Mouse (Mus musculus) left cerebral cortex, adult 9 months (tissue): ENCODE data around the gene Mkrn2.
A peak's percentile ranks its signal among the peaks of the same experiment; 100 is the strongest.

Experiments used
- DNase-seq, 2 experiments: peaks; one replicate each; pipeline ENCODE4 v3.0.0; 2022; ENCODE audit warnings: low spot score in 2 of 2

Gene Mkrn2

GRCm38 (mm10) chr6:115601715-115602523 is at the start of gene Mkrn2:
TSS of gene Mkrn2 (plus strand) at chr6:115601902.
- peak in 1 of 2 experiments; percentile 73 for DNase-seq

- no peak for DNase-seq
Observed at GRCm38 (mm10) chr6:115555485-115555884, 46.2 kb upstream of the Mkrn2 start.

GRCm38 (mm10) chr6:115558176-115558575 is 43.5 kb upstream of the Mkrn2 start:
- DNase-seq: no peak

DNA sequence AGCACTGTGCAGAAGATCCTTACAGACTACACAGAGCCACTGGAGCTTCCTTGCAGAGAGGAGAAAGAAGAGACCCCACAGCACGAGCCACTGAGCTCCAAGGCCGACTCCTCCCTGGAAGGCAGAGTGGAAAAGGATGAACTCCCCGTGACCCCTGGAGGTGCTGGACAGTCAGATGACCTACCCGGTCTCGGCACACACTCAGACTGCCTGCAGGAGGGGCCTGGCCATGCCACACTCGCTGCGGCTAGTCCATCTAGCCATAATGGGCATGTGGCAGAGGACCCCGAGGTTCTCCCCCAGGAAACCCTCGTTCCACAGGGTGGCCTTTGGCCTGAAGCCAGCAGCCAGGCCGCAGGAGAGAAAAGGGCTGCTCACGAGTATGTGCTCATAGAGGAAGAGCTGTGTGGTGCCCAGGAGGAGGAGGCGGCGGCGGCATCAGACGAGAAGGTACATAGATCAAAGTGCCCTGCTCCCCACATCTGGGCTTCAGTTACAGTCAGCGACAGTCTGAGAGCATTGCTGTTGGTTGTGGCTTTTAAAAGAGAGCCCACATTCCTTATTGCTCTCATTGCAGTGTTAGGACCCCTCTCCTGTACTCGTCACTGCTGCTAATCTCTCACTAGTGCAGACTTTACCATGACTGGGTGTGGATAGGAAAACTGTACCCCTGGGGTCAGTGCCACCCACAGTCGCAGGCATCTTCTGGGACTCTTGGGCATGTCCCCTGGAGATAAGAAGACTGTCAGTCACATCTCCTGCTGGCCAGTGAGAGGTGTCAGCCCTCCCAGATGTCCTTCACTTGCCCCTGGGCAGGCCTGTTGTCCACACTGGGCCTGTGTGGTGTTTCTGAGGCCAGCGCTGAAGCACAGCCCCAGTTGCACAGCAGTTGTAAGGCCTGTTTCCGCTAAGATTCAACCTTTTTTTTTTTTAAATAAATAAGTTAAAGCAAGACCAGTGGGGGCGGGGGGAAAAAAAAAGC is 41.8 kb upstream of the Mkrn2 start:
- no peak for DNase-seq

DNA sequence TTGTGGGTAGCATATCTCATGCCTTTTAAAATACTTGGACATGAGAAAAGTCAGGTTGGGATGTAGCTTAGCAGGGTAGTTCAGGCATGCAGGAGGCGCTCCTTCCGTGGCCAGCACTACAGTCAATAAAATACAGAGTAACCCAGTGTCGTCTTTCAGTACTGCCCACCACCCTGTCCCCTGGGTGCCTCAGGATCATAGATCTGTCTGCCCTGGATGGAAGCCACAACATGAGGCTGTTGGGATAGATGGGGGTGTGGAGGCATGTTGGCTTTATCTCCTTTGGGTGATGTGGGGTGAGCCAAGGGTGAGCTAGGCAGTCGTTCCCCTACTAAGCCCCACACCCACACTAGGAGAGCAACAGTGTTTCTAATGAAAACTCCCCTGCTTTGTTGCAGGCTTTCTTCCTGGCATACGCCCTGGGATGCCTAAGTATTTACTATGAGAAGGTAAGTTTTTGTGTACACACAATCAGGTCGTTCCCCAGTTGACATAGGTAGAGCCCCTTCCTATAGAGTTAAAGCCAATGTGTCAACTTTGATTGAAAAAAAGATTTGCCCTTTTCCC is 36.1 kb upstream of the Mkrn2 start:
- no peak for DNase-seq

DNA sequence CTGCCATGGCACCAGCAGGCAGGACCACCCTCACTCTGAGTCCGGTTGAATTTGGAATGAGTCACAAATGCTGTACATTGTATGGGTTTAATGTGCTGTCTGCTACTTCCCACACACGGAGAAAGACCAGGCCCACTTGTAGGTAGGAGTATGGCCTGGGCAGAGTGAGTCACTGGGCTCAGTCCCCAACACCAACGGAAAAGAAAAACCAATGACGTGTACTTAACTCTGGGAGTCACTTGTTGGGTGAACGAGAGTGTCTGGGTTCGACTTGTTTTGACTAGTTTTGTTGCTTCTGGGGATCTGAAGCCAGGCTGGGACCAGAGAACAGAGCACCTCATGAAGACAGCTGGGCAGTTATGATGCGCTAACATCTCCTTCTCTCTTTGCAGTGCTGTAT is 27.5 kb upstream of the Mkrn2 start:
- DNase-seq: no peak

GRCm38 (mm10) chr6:115577407-115577806 is 24.3 kb upstream of the Mkrn2 start:
- DNase-seq: no peak

DNA sequence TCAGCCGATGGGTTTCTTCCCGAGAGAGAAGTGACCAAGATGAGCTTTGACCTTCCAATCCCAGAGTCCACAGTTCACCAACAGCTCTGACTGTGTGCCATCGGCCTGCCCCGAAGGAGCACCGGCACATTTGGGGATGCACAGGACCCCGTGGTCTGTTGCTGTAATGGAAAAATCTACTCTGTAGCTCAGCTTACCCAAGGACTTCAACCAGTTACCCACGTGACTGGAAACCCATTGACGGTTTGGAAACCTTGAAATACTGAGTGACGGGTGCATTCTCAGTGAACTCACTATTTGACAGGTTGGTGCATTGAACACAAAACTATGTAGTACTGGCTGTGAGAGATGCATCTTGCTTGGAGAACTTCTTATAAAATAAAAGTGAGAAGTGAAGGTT is 23.8 kb upstream of the Mkrn2 start:
- DNase-seq: no peak

- no peak for DNase-seq
Observed at GRCm38 (mm10) chr6:115580810-115581209, 20.9 kb upstream of the Mkrn2 start.

- no peak for DNase-seq
Observed at GRCm38 (mm10) chr6:115582328-115583115, 19.2 kb upstream of the Mkrn2 start.

GRCm38 (mm10) chr6:115583430-115584125 is 18.1 kb upstream of the Mkrn2 start:
- DNase-seq: no peak

GRCm38 (mm10) chr6:115584176-115584575 is 17.5 kb upstream of the Mkrn2 start:
- no peak for DNase-seq

DNA sequence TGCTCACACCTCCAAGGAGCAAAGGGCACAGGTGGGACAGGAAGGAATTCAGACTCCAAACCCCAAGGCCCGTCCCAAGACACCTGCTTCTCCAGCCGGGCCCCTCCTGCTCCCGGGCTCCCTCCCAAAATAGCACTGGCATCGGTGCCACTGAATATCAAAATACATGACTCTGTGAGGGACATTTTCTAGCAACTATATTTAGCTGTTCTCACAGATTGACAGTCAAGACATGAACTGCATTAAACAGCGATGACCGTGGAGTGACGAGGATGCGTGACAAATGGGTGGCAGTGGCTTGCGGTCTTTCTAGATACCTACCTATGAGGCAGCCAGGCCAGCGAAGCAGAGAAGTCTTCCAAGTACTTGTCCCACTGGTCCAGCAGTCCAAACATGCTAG is 15.4 kb upstream of the Mkrn2 start:
- DNase-seq: no peak

GRCm38 (mm10) chr6:115591692-115592359 is 9.9 kb upstream of the Mkrn2 start:
- no peak for DNase-seq

GRCm38 (mm10) chr6:115592458-115592857 is 9.2 kb upstream of the Mkrn2 start, which contains the start of gene Mkrn2os:
TSS of gene Mkrn2os (minus strand) at chr6:115592576.
- no peak for DNase-seq

- no peak for DNase-seq
Observed at GRCm38 (mm10) chr6:115593252-115593651, 8.4 kb upstream of the Mkrn2 start.

DNA sequence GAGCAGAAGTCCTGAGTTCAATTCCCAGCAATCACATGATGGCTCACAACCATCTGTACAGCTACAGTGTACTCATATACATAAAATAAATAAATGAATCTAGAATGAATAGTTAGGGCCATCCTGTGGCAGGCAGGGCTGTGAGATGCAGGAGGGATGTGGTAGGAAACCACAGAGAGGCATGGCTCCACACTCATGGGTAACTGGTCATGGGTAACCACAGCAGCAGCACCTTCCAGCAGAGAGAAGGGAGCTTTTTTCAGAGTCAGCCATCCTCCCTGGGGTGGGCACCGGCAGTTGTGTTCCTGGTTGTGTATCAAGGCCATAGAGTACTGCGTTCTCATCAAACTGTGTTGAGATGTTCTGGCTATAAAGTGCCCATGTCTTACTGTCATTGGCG is 7.2 kb upstream of the Mkrn2 start:
- no peak for DNase-seq

DNA sequence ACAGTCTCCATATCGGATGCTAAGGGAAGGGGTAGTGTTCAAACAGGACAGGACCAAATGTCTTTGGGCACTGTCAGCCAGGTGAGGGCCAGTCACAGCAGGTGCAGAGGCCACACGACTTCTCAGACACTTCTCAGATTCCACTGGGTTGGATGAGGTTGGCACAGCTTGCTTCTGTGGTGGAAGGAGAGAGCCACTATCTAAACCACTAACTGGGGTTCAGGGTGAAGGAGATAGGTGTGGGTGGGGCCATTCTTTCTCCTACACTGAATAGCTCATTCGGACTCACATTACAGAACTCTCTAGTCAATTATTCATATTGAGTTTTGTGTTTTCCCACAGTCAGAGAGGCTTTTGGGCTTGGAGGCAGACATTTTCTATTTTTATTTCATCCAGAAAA is 6.0 kb upstream of the Mkrn2 start:
- no peak for DNase-seq

- no peak for DNase-seq
Observed at GRCm38 (mm10) chr6:115601322-115601714, 384 bp upstream of the Mkrn2 start.

- no peak for DNase-seq
Observed at GRCm38 (mm10) chr6:115606461-115606860, 4.8 kb downstream of the Mkrn2 start.
